Mouse (Mus musculus) neural tube, embryonic 10.5 days (tissue): ENCODE results near the gene Cyb561.

ENCODE experiments used
- DNase-seq: peaks from one replicate; pipeline ENCODE4 v3.0.0-alpha.2; 2017; ENCODE audit warnings: low spot score; ENCODE audit errors: extremely low spot score

Cyb561 gene

GRCm38 (mm10) chr11:105952911-105953386 lies at the start of gene Cyb561:
Cyb561 (minus strand) TSS chr11:105953336.
- no peak for DNase-seq

GRCm38 (mm10) chr11:106001718-106002117 lies 48.6 kb upstream of the Cyb561 start:
- DNase-seq = no peak

- DNase-seq = no peak
Measured at GRCm38 (mm10) chr11:106000062-106000461, 46.9 kb upstream of the Cyb561 start.

- DNase-seq = no peak
Measured at GRCm38 (mm10) chr11:105994375-105994774, 41.2 kb upstream of the Cyb561 start, which contains the start of gene Ace3. Ace3 (plus strand) TSS chr11:105994675.

GRCm38 (mm10) chr11:105990231-105990630 lies 37.1 kb upstream of the Cyb561 start:
- no peak for DNase-seq

- DNase-seq = no peak
Measured at GRCm38 (mm10) chr11:105989446-105989845, 36.3 kb upstream of the Cyb561 start.

- no peak for DNase-seq
Measured at GRCm38 (mm10) chr11:105987446-105987845, 34.3 kb upstream of the Cyb561 start.

GRCm38 (mm10) chr11:105984452-105984851 lies 31.3 kb upstream of the Cyb561 start:
- no peak for DNase-seq

- DNase-seq = no peak
Measured at GRCm38 (mm10) chr11:105978634-105979033, 25.5 kb upstream of the Cyb561 start.

- no peak for DNase-seq
Measured at GRCm38 (mm10) chr11:105978232-105978631, 25.1 kb upstream of the Cyb561 start.

GRCm38 (mm10) chr11:105975636-105976035 lies 22.5 kb upstream of the Cyb561 start:
- no peak for DNase-seq

GRCm38 (mm10) chr11:105975050-105975449 lies 21.9 kb upstream of the Cyb561 start:
- DNase-seq = no peak

- DNase-seq = no peak
Measured at GRCm38 (mm10) chr11:105974593-105974992, 21.5 kb upstream of the Cyb561 start.

GRCm38 (mm10) chr11:105969516-105969915 lies 16.4 kb upstream of the Cyb561 start:
- DNase-seq = no peak

- no peak for DNase-seq
Measured at GRCm38 (mm10) chr11:105968948-105969347, 15.8 kb upstream of the Cyb561 start.

GRCm38 (mm10) chr11:105967741-105968574 lies 14.8 kb upstream of the Cyb561 start, which contains the start of gene Ace:
Ace (plus strand) TSS chr11:105967945.
- DNase-seq = peak; percentile 48

- no peak for DNase-seq
Measured at GRCm38 (mm10) chr11:105966288-105966687, 13.2 kb upstream of the Cyb561 start.

GRCm38 (mm10) chr11:105964691-105965090 lies 11.6 kb upstream of the Cyb561 start:
- DNase-seq = no peak

GRCm38 (mm10) chr11:105959355-105959754 lies 6.2 kb upstream of the Cyb561 start:
- no peak for DNase-seq

- no peak for DNase-seq
Measured at GRCm38 (mm10) chr11:105958566-105958965, 5.4 kb upstream of the Cyb561 start.

GRCm38 (mm10) chr11:105957501-105957900 lies 4.4 kb upstream of the Cyb561 start:
- DNase-seq = no peak

GRCm38 (mm10) chr11:105955815-105956430 lies 2.8 kb upstream of the Cyb561 start:
- no peak for DNase-seq
